Mouse (Mus musculus) kidney, postnatal 10 days (tissue): ENCODE measurements around the gene Cenpe.

ENCODE experiments used
- DNase-seq: peaks from one replicate; pipeline ENCODE4 v3.0.0; 2021; ENCODE audit warnings: mixed read lengths

The Cenpe gene

DNA sequence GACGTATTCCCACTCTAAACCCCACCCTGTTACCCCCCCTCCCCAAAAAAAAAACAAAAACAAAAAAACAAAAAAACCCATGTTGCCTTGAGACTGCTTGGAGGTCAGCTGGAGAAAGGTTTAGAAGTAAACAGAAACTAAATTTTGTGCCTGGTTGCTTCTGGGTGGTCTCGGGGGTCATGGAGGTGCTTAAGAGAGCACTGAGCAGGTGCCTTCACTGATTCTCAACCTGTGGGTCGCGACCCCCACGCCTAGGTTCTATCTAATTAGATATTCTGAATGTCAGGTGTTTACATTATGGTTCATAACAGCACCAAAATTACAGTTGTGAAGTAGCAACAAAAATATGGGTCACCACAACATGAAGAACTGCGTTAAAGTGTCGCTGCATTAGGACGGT, 69.4 kb downstream of the Cenpe start:
- no peak for DNase-seq

DNA sequence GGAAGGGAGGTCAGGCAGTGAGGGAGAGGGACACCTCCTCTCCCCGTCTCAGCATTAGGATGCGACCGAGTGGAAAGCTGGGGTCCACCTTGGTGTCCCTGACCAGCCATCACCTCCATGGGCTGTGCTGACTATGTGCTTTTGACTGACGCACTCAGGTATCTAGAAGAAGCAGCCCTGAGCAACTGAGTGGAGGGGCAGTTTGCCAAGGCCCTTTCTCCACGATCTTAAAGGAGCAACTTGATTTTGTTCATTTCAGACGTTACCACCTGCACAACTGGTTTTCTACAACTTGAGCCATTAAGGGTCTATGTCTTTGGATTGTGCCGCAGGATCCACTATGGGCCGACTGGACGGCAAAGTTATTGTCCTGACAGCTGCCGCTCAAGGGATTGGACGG, 72.9 kb downstream of the Cenpe start:
- DNase-seq: no peak

DNA sequence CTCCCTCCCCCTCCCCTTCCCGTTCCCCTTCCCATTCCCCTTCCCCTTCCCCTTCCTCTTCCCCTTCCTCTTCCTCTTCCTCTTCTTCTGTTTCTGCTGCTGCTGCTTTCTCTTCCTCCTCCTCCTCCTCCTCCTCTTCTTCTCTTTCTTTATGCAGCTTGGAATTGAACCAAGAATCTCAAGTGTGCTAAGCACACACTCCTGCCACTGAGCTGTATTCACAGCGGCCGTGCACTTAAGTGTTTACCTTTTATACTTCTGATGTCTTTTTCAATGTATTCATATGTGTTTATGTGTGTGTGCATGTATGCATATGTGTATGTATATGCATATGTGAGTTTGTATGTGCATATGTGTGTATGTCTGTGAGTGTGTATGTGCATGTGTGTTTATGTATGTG, 73.5 kb downstream of the Cenpe start:
- DNase-seq: no peak

DNA sequence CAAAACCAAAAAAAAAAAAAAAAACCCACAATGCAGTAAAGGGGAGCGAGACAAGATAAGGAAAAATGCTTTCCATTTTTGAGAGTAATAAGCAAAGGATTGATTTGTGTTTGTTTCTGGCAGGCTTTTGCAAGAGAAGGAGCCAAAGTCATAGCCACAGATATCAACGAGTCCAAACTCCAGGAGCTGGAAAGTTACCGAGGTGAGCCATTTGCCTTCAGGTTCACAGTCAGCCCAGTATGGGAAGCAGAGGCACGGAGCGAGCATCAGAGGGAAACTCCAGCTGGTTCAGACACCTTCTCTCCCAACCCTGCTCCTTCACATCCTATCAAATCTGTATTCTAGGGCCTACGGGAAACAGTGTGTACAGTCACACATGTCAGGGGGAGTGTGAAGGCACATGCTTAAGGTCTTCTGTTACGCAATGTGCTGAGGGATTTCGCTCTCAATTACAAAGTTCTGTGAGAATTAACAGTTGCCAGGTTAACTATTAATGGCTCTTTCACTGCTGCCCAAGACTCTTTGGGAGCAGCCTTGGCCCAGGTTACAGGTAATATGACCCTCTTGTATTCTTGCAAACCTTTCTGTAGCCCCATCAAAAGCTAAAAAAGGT, 75.9 kb downstream of the Cenpe start:
- DNase-seq: no peak

DNA sequence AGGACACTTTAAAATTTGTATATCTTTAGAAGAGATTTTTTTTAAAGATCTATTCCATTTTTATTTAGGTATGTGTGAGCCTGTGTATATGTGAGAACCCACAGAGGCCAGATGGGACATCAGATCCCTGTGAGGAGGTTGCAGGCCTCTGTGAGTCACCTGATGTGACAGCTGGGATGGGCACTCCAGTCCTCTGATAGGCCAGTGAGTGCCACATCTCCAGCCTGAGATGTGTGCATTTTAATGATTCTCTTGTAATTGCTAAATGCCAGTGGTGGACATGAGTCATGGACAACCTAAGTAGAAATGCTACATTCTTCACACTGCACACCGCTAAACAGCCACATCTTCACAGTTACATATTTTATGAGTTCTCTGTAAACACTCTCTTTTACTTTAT, 76.8 kb downstream of the Cenpe start:
- DNase-seq: no peak

DNA sequence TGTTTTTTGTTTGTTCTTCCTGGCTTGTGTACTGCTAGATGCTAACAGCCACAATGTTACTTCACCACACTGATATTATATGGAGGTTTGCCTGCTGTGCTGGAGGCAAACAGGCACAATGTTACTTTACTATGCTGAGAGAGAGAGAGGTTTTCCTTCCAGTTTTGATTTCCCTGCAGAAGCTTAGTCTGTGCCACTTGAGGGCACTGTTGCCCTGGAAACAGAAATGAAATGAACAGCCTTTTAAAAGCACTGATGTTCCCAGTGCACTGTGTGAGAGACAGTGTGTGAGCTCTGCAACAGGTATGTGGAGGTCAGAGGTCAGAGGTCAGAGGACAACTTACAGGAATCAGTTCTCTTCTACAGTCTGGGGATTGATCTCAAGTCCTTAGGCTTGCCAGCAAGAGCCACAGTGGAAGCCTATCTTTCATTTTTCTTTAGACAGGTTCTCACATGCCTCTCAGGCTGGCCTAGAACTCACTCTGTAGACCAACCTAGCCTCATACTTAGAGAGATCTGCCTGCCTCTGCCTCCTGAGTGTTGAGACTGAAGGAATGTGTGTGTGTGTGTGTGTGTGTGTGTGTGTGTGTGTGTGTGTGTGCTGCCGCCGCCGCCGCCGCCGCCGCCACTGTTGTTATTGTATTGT, 78.0 kb downstream of the Cenpe start:
- peak; percentile 66 for DNase-seq

DNA sequence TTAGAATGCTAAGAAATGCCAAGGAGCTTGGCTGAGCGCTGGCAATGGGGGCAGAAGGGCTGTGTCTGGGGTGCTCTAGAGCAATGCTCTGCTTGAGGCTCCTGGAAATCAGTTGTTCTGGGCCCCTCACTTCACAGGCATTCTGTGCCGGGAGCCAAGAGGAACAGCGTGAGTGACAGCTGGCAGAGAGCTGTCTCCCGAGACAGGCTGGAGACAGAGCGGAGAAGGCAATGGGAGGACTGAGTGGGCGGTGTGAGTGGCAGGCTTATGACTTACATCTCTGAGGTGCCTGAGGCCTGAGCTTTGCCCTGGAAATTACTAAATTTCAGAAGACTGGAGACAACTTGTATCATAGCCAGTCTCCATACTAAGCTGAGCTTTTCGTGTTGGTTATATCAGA, 81.4 kb downstream of the Cenpe start:
- DNase-seq: no peak

DNA sequence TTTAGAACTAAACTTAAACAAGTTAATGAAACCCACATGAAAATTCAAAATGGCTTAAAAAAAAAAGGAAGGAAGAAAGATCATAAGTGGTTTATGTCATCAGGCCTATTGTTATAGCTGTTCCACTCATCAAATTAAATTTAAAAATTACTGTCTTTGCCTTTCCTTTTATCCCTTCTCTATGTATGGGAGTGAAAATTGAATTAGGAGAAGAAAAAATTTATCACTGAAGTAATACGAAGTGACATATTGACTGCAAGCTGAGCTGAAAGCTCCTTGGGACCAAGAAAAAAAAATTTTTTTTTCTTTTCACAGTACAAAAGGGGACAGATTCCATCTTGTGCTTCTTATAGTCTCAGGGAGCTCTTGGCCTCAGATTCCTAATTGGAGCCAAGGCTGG, 83.2 kb downstream of the Cenpe start:
- DNase-seq: no peak

DNA sequence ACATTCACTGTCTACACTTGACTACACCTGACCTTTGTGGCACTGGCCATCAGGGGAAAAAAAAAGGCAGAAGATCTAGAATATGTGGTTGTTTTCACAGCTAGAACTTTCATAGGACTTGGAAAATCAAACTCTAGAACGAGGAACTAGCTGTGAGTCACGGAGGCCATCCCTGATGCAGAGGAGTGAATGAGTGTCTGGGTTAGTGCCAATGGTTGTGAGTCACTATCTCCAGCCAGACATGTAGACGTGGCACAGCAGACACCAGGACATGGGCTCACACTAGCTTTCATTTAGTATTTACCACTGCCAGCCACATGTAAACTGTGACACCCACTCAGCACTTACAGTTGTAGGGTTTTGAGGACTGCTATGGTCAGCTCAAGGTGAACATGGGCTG, 86.2 kb downstream of the Cenpe start:
- no peak for DNase-seq

DNA sequence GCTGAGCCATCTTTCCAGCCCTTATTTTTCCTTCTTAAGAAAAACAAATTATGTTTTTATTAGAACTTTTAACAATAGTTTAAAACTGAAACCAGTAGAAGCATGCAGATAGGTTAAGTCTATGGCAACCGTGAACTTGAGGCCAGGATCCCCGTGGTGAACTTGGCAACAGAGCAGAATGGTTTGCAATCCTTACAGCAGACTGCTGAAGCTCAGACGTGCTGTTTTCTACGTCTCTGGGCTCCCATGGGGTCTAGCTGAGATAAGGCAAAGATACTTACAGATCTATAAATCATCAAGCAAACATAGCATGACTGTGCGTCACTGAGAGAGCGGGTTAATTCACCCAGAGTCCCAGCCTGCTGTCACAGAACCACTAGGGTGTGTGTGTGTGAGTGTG, 87.7 kb downstream of the Cenpe start:
- DNase-seq: no peak

DNA sequence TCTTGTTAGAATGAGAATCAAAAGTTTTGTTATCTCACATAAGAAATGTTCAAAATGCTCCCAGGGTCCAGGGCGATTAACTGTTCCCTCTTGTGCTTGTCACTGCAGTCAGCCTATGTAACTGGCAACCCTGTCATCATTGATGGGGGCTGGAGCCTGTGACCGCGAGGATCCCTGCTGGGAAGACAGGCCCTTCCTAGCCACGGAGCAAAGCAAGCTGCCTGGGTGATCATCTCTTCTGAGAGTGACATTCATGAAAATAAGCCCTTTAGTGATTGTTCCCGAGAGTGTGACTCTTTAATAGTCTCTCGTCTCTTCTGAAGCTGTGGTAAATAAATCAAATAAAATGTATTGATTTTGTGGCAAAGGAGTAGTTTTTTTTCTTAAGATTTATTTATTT, 91.7 kb downstream of the Cenpe start:
- DNase-seq: no peak

DNA sequence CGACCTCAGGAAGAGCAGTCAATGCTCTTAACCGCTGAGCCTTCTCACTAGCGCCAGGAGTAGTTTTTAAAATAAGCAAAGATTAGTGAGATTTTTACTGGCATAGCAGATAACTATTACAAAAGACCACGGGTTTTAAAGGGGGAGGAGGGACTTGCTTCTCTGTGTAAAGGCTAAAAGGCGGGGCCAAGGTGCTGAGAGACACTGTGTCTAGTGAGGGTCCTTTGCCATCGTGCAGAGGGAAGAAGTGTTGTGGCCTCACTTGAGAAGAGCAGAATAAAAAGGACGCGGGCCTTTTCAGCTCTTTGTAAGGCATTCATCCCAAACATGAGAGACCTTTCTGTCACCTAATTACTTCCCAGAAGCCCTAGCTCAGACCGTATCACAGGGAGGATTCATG, 92.2 kb downstream of the Cenpe start:
- no peak for DNase-seq

DNA sequence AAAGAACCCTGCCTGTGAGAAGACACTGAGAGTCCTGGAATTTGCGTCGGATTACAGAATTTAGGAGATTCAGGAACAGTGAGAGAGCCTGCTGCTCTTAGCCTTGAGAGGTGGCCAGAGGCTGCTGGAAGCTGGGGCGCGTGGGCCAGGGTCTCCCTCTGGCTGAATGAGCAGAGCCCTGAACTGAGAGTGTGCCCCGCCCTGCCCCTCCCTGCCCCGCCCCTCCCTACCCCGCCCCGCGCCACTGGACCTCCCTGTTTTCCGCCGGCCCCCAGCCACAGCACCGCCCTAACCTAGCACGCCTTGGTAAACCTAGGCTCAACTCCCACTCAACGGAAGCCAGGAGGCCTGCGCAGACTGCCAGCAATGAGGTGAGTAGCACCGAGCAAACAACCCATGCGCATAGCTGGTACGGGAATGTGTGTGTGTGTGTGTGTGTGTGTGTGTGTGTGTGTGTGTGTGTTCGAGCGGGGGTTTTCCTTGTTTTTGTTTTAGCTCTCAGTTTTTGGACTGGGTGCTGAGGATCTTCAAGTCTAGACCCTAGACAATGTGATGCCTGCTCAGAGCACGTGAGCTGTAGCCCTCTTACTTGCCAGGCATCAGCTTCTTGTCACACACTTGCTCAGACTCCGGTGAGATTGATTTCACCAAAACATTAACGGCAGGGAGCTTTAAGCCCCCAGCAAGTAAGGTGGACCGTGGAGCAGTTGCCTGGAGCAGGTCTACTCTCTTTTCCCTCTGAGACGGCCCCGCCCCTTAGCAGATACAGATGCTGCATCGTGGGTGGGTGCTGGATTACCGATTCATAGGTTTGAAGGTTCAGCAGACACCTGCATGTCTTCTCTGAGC, 95.3 kb downstream of the Cenpe start, which contains the start of gene Slc9b2:
Gene Slc9b2, plus strand, starts transcription at position 290 of the 849 bp plus-strand sequence.
- peak; percentile 59 for DNase-seq

DNA sequence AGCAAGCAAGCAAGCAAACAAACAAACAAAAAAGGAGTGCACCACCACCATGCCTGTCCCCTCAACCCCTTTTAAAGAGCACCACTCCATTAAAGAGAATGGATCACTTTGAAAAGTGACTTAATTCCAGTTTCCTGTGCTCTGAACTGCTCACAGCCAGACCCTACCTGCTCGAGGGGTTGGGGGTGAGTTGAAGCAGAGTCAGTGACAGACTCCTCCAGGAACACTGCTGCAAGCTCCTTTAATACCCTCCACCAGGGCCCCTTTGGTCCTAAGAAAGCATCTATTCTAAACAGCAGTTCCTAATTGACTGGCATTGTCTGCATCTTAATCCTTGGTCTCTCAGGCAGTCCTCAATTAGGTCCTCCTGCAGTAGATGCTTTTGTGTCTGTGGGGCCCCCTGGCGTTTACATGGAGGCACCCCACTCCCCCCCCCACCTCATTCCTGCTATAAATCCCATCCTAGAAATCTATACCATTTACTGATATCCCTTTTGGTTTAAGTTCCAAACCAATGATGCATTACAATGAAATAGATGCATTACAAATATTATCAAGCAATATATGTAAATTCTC, 100.7 kb downstream of the Cenpe start:
- no peak for DNase-seq

DNA sequence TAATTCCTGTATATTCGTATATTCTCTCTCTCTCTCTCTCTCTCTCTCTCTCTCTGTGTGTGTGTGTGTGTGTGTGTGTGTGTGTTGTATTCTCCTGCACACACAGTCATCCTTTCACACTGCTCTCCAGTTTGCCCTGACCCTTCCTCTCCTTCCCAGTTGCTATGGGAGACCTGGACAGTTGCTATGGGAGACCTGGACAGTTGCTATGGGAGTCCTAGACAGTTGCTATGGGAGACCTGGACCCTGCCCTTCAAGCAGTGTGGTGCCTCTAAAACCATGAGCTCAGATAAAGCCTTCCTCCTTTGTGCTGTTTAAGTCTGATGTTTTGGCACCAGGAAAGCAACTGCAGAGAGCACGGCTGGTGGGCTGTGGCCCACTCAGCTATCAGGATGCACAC, 101.4 kb downstream of the Cenpe start:
- DNase-seq: no peak

DNA sequence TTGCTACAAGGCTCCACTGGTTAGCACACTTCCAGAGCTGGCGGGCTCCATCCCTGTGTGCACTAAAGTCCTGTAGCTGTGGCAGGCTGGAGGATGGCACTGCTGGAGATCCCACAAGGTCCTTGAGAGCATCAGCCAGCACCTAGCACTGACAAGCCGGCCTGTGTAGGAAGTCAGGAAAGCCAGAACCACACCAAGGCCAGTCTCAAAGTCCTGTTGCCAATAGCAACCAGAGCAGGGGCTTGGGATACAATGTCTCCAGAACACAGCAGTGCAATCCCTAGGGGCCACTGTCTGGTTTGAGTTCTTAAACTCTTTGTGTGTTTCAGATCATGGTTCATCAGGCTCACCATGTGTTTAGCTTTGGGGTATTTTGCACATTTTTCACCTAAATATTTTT, 102.5 kb downstream of the Cenpe start:
- no peak for DNase-seq

DNA sequence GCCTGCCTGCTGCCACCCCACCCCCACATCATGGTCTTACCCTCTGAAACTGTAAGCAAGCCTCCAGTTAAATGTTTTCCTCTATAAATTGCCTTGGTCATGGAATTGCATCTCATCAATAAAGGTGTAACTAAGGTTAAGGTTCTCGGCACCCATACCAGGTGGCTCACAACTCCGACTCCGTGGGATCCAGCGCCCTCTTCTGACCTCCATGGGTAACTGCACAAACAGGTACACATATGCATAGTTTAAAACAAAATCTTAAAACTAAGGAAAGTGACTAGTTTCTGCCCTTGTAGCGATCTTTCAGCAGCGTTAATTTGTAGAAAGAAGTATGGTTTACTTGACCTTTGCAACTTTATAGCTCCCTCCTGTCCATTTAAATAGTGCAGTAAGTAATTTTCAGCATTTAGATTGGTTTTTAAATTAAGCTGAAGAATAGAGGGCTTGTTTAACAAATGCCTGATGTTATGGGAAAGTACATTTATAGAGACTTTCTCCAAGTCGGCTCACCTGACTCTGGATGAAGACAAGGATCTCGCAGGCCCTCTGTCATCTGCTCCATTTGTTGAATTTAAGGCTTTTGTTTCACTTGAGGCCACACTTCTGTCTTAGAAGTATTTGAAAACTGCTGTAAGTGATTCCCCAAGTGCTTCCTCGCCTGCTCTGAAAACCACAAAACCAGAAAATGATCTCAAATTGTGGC, 103.5 kb downstream of the Cenpe start:
- DNase-seq: no peak

DNA sequence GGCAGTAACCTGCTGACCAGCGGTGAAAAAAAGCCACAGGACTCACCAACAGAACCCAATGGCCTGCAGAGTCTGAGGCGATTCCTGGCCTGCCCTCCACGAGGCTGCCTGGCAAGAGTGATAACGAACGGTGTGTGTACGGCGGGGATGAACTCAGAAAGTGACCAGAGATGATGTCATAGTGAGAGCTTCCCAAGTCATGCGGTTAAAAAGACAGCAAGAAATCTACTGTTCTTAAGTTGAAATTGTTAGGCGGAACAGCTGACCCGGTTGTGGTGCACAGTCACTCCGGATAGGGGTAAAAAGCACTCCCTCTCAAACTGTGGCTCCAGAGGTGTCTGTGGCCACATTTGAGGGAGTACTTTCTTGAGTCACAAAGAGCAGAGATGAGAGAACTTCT, 106.0 kb downstream of the Cenpe start:
- DNase-seq: no peak
